Mouse (Mus musculus) ES-E14 (cell line): Measurements from ENCODE around the gene Cage1. TPM values are rescaled to one million over a fixed set of nuclear protein-coding genes. Genes with fewer than 3 reads are reported as not detected.

Experiments
- DNase-seq: peaks from one replicate; pipeline ENCODE4 v3.0.0-alpha.2; 2013; ENCODE audit warnings: low read depth, low spot score
- H3K27ac ChIP-seq: 2 replicates; pipeline ENCODE4 v1.5.1; 2012; ENCODE audit warnings: low read depth, mild to moderate bottlenecking, low read length, moderate library complexity, mixed read lengths; ENCODE audit not compliant: poor library complexity, insufficient read depth, severe bottlenecking
- H3K36me3 ChIP-seq: 2 replicates; pipeline ENCODE4 v1.6.1; 2012; ENCODE audit warnings: mild to moderate bottlenecking, low read length, moderate library complexity, mixed read lengths; ENCODE audit not compliant: control insufficient read depth, poor library complexity, insufficient read depth, severe bottlenecking
- H3K4me1 ChIP-seq, 2 experiments: fragments of 150-350 bp in 1 of 2; sonication (generic) in 1 of 2; 2 replicates each; pipeline ENCODE4 v1.6.1; 2012; ENCODE audit warnings: low read length in 2 of 2, mild to moderate bottlenecking in 1 of 2, mixed read lengths in 1 of 2; ENCODE audit not compliant: control insufficient read depth in 2 of 2, insufficient read depth in 2 of 2, poor library complexity in 1 of 2
- H3K4me3 ChIP-seq, 2 experiments: fragments of 150-350 bp in 1 of 2; sonication (generic) in 1 of 2; 2 replicates each; pipeline ENCODE4 v1.5.1; 2012; ENCODE audit warnings: low read length in 2 of 2, low read depth in 1 of 2, mild to moderate bottlenecking in 1 of 2, mixed read lengths in 1 of 2; ENCODE audit not compliant: insufficient read depth in 1 of 2, poor library complexity in 1 of 2, severe bottlenecking in 1 of 2
- H3K9ac ChIP-seq: 2 replicates; pipeline ENCODE4 v1.6.1; 2012; ENCODE audit warnings: low read depth, mild to moderate bottlenecking, low read length, mixed read lengths; ENCODE audit not compliant: poor library complexity, insufficient read depth, severe bottlenecking
- H3K9me3 ChIP-seq: fragments of 150-350 bp; sonication (generic); 2 replicates; pipeline ENCODE4 v1.6.1; 2012; ENCODE audit warnings: low read depth, mild to moderate bottlenecking, low read length; ENCODE audit not compliant: control insufficient read depth, insufficient read depth
- CHD2 ChIP-seq: IDR thresholded peaks from 2 replicates; pipeline ENCODE4 v1.6.1; 2014; ENCODE audit warnings: mild to moderate bottlenecking, low read depth, low read length, inconsistent platforms
- HCFC1 ChIP-seq: IDR thresholded peaks from 2 replicates; pipeline ENCODE4 v1.6.1; 2012; ENCODE audit warnings: low read length, inconsistent platforms, borderline replicate concordance; ENCODE audit not compliant: insufficient read depth
- MAFK ChIP-seq: IDR thresholded peaks from 2 replicates; pipeline ENCODE4 v1.6.1; 2014; ENCODE audit warnings: mild to moderate bottlenecking, low read depth, low read length, inconsistent platforms; ENCODE audit not compliant: insufficient read depth
- ZC3H11A ChIP-seq: IDR thresholded peaks from 2 replicates; pipeline ENCODE4 v1.6.1; 2012; ENCODE audit warnings: low read depth, mild to moderate bottlenecking, inconsistent platforms, low read length, borderline replicate concordance
- ZNF384 ChIP-seq: IDR thresholded peaks from 2 replicates; pipeline ENCODE4 v1.6.1; 2012; ENCODE audit warnings: low read depth, low read length, inconsistent platforms
- in situ Hi-C, 2 experiments: fragments of 600-800 bp; cut with MboI; formaldehyde crosslinking; loops; one replicate each; pipeline ENCODE4 v1.15.1; 2025; ENCODE audit warnings: low sequenced_read_pairs in 2 of 2, inconsistent platforms in 1 of 2; ENCODE audit not compliant: unreplicated experiment in 2 of 2
- total RNA-seq: library from RNA; depleted of rRNA; stranded (reverse); fragments of 300-350 nt; gene quantifications from 2 replicates; pipeline ENCODE4 v1.2.3, GENCODE M21; 2012

Gene Cage1
- total RNA-seq, 1 experiment = 0.54 TPM

DNA sequence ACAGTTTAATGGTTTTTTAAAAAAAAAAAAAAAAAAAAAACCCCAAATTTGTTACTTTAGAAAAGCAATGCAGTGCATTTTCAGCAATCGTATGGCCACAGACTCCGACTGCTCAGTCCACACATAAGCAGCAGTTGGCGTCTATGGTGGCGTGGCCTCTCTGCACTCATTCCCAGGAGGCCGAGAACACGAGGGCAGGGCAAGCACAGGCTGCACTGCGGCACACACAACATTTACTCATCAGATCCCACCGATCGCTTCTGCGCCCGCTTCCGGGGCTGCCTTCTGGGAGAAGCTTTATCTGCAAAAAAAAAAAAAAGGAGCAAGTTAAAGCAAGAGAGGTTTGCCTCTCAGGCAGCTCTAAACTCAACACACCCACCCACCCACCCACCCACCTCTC lies 57.4 kb downstream of the Cage1 start:
- Histone ChIP-seq H3K9ac (no peak overlapping the region; the same call in 1 of the 2 replicates), H3K4me3 (no peak overlapping the region), H3K9me3 (no peaks in the 10 kb centered on the region), H3K4me1 (peaks cover 0 to 2% of the 10 kb centered on the region in 2 experiments; a peak in 1 of 4 replicates), H3K27ac (no peak overlapping the region), H3K36me3 (peaks cover 35% of the 10 kb centered on the region)
- TF ChIP-seq HCFC1 (no peak), ZNF384 (no peak), CHD2 (no peak), ZC3H11A (no peak), MAFK (no peak)
- in situ Hi-C loops = no loop called here
- no peak for DNase-seq

GRCm38 (mm10) chr13:37974731-37975130 lies 62.1 kb downstream of the Cage1 start:
- no peak for DNase-seq
- Histone ChIP-seq H3K9ac (no peak overlapping the region), H3K36me3 (peaks cover 15% of the 10 kb centered on the region), H3K27ac (no peak overlapping the region), H3K4me1 (peaks cover 0 to 2% of the 10 kb centered on the region in 2 experiments; a peak in 1 of 4 replicates), H3K9me3 (no peaks in the 10 kb centered on the region), H3K4me3 (no peak overlapping the region)
- in situ Hi-C loops = no loop called here
- TF ChIP-seq HCFC1 (no peak), ZC3H11A (no peak), ZNF384 (no peak), MAFK (no peak), CHD2 (no peak)

DNA sequence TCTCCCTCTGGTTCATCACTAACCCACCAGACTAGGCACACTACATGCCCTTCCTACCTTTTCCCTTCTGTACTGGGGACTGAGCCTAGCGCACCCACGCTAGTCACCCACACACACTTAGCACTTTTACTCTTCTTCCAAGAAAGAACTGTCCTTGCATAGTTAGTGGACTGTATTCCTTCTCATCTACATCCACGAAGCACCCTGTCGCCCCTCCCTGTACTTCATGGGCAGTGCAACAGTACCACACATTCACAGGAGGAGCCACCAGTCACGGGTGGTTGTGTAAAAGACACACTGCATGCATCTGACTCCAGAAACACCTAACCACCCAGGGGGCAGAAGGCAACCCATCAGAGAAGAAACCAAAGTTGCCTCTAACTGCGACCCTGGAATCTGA lies 62.8 kb downstream of the Cage1 start:
- no peak for TF ChIP-seq HCFC1
- no peak for TF ChIP-seq ZNF384
- no peak for TF ChIP-seq ZC3H11A
- no peak for TF ChIP-seq CHD2
- no peak for TF ChIP-seq MAFK
- H3K9ac ChIP-seq = no peak overlapping the region
- in situ Hi-C loops = no loop called here
- no peak overlapping the region for H3K4me3 ChIP-seq
- no peak for DNase-seq
- peaks cover 9% of the 10 kb centered on the region for H3K36me3 ChIP-seq
- H3K9me3 ChIP-seq = no peaks in the 10 kb centered on the region
- H3K27ac ChIP-seq = no peak overlapping the region
- H3K4me1 ChIP-seq = no peaks in the 10 kb centered on the region

- TF ChIP-seq ZNF384 (no peak), MAFK (no peak), HCFC1 (no peak), ZC3H11A (no peak), CHD2 (no peak)
- no peak overlapping the region for H3K27ac ChIP-seq
- H3K36me3 ChIP-seq = no peaks in the 10 kb centered on the region; the same call in 1 of the 2 replicates
- no peak overlapping the region for H3K9ac ChIP-seq
- in situ Hi-C loops = no loop called here
- no peak for DNase-seq
- peaks cover 2 to 9% of the 10 kb centered on the region in 2 experiments; a peak in 3 of 4 replicates for H3K4me1 ChIP-seq
- H3K9me3 ChIP-seq = no peaks in the 10 kb centered on the region
- H3K4me3 ChIP-seq = no peak overlapping the region
These were observed 65.9 kb downstream of the Cage1 start for GRCm38 (mm10) chr13:37970887-37971530.

DNA sequence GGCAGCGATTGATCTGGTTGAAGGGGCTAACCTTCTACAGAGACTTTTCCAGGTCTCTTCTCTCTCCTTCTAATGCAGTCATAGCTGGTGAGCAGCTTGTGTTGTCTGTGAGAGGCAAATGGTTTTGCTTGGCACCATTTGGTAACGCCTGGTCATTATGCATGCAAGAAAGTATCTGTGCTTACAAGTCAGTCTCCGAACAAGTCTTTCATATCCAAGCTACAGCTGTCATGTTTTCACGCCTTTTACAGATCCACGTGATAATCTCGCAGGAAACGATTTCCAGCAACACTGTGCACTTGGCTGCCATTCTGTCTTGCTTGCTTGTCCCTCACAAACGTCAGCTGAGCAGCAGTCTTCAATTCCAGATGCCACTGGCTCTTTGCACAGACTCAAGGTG lies 66.9 kb downstream of the Cage1 start:
- no peak for DNase-seq
- Histone ChIP-seq H3K27ac (no peak overlapping the region), H3K4me3 (no peak overlapping the region), H3K9me3 (no peaks in the 10 kb centered on the region), H3K4me1 (peaks cover 2 to 13% of the 10 kb centered on the region in 2 experiments; a peak in 3 of 4 replicates), H3K36me3 (no peaks in the 10 kb centered on the region; the same call in 1 of the 2 replicates), H3K9ac (no peak overlapping the region)
- in situ Hi-C loops = no loop called here
- TF ChIP-seq ZC3H11A (no peak), ZNF384 (no peak), MAFK (no peak)
